Mouse (Mus musculus): ENCODE results near the gene Rap1b. TPM values are rescaled to one million over a fixed set of nuclear protein-coding genes. Genes with fewer than 3 reads are reported as not detected.

Rap1b gene
- polyA plus RNA-seq, 1 experiment from 2014 or later, result 185 TPM

GRCm38 (mm10) chr10:117839737-117840136, 6.1 kb downstream of the Rap1b start:
- peak overlapping the region; percentile 36; the same call in 1 of the 2 replicates for H3K27ac ChIP-seq
- no peak overlapping the region for H3K4me2 ChIP-seq
- H3K27me3 ChIP-seq (replicated peaks), result no peaks in the 10 kb centered on the region
- peaks cover 84% of the 10 kb centered on the region for H3K4me1 ChIP-seq
- WGBS (ENCODE audit: insufficient replicate concordance), result 80% methylated on average over 3 of the region's 3 CpGs
- H3K36me3 ChIP-seq, result no peaks in the 10 kb centered on the region
- H3K9me3 ChIP-seq (replicated peaks), result no peaks in the 10 kb centered on the region
- H3K4me3 ChIP-seq, result no peak overlapping the region
- H3K9ac ChIP-seq, result no peak overlapping the region
- no peak for ATAC-seq

GRCm38 (mm10) chr10:117838924-117839323, 6.9 kb downstream of the Rap1b start:
- peak; percentile 55; the same call in 1 of the 2 replicates for ATAC-seq
- Histone ChIP-seq H3K36me3 (no peaks in the 10 kb centered on the region), H3K27me3 (replicated peaks) (no peaks in the 10 kb centered on the region), H3K4me1 (peaks cover 77% of the 10 kb centered on the region), H3K4me3 (no peak overlapping the region), H3K9ac (no peak overlapping the region), H3K27ac (no peak overlapping the region), H3K4me2 (no peak overlapping the region), H3K9me3 (replicated peaks) (no peaks in the 10 kb centered on the region)
- 73% methylated on average over 3 of the region's 3 CpGs for WGBS (ENCODE audit: insufficient replicate concordance)

- peak; percentile 37; the same call in 1 of the 2 replicates for ATAC-seq
- Histone ChIP-seq H3K27ac (no peak overlapping the region), H3K36me3 (no peaks in the 10 kb centered on the region), H3K9me3 (replicated peaks) (no peaks in the 10 kb centered on the region), H3K27me3 (replicated peaks) (no peaks in the 10 kb centered on the region), H3K4me3 (no peak overlapping the region), H3K4me2 (peak overlapping the region; percentile 14; the same call in 1 of the 2 replicates), H3K9ac (peak overlapping the region; percentile 2; the same call in 1 of the 2 replicates), H3K4me1 (peaks cover 75% of the 10 kb centered on the region)
- WGBS (ENCODE audit: insufficient replicate concordance), result 29% methylated on average over 2 of the region's 2 CpGs
Measured at GRCm38 (mm10) chr10:117836354-117836753, 9.5 kb downstream of the Rap1b start.

GRCm38 (mm10) chr10:117835453-117835852, 10.4 kb downstream of the Rap1b start:
- Histone ChIP-seq H3K9ac (no peak overlapping the region), H3K36me3 (no peaks in the 10 kb centered on the region), H3K4me1 (peaks cover 77% of the 10 kb centered on the region), H3K27me3 (replicated peaks) (no peaks in the 10 kb centered on the region), H3K9me3 (replicated peaks) (no peaks in the 10 kb centered on the region), H3K27ac (no peak overlapping the region), H3K4me3 (no peak overlapping the region), H3K4me2 (no peak overlapping the region)
- 70% methylated on average over 5 of the region's 5 CpGs for WGBS (ENCODE audit: insufficient replicate concordance)
- no peak for ATAC-seq

- Histone ChIP-seq H3K27ac (no peak overlapping the region), H3K9ac (no peak overlapping the region), H3K9me3 (replicated peaks) (no peaks in the 10 kb centered on the region), H3K36me3 (no peaks in the 10 kb centered on the region), H3K4me3 (no peak overlapping the region), H3K4me1 (peaks cover 67% of the 10 kb centered on the region), H3K27me3 (replicated peaks) (no peaks in the 10 kb centered on the region), H3K4me2 (no peak overlapping the region)
- WGBS (ENCODE audit: insufficient replicate concordance), result 59% methylated on average over 3 of the region's 3 CpGs
- no peak for ATAC-seq
Measured at GRCm38 (mm10) chr10:117830797-117831196, 15.0 kb downstream of the Rap1b start.

GRCm38 (mm10) chr10:117829472-117830155, 16.2 kb downstream of the Rap1b start:
- no peak for ATAC-seq
- Histone ChIP-seq H3K4me2 (no peak overlapping the region), H3K27ac (no peak overlapping the region), H3K4me3 (no peak overlapping the region), H3K27me3 (replicated peaks) (no peaks in the 10 kb centered on the region), H3K36me3 (no peaks in the 10 kb centered on the region), H3K9ac (no peak overlapping the region), H3K4me1 (peaks cover 70% of the 10 kb centered on the region), H3K9me3 (replicated peaks) (no peaks in the 10 kb centered on the region)
- 78% methylated on average over 7 of the region's 7 CpGs for WGBS (ENCODE audit: insufficient replicate concordance)

- peaks cover 5% of the 10 kb centered on the region; the same call in 1 of the 2 replicates for H3K36me3 ChIP-seq
- H3K9me3 ChIP-seq (replicated peaks), result no peaks in the 10 kb centered on the region
- no peak overlapping the region for H3K27ac ChIP-seq
- 0 out of 2 replicates have a peak overlapping the region, but pooled peaks have one; percentile 2 for H3K9ac ChIP-seq
- H3K4me3 ChIP-seq, result no peak overlapping the region
- no peak for ATAC-seq
- WGBS (ENCODE audit: insufficient replicate concordance), result 83% methylated on average over 4 of the region's 4 CpGs
- no peaks in the 10 kb centered on the region for H3K27me3 ChIP-seq (replicated peaks)
- H3K4me2 ChIP-seq, result no peak overlapping the region
- H3K4me1 ChIP-seq, result peaks cover 75% of the 10 kb centered on the region
Measured at GRCm38 (mm10) chr10:117829022-117829421, 16.8 kb downstream of the Rap1b start.

GRCm38 (mm10) chr10:117828536-117828935, 17.3 kb downstream of the Rap1b start:
- Histone ChIP-seq H3K36me3 (peaks cover 10% of the 10 kb centered on the region), H3K4me1 (peaks cover 75% of the 10 kb centered on the region), H3K27ac (no peak overlapping the region), H3K4me2 (no peak overlapping the region), H3K9me3 (replicated peaks) (no peaks in the 10 kb centered on the region), H3K9ac (no peak overlapping the region), H3K27me3 (replicated peaks) (no peaks in the 10 kb centered on the region), H3K4me3 (no peak overlapping the region)
- WGBS (ENCODE audit: insufficient replicate concordance), result 61% methylated on average over 4 of the region's 4 CpGs
- no peak for ATAC-seq

GRCm38 (mm10) chr10:117824647-117825046, 21.2 kb downstream of the Rap1b start:
- WGBS (ENCODE audit: insufficient replicate concordance), result 72% methylated on average over 4 of the region's 4 CpGs
- no peak for ATAC-seq
- H3K9ac ChIP-seq, result no peak overlapping the region
- H3K4me3 ChIP-seq, result no peak overlapping the region
- H3K27ac ChIP-seq, result no peak overlapping the region
- no peaks in the 10 kb centered on the region for H3K9me3 ChIP-seq (replicated peaks)
- no peak overlapping the region for H3K4me2 ChIP-seq
- peaks cover 38% of the 10 kb centered on the region for H3K4me1 ChIP-seq
- peaks cover 47% of the 10 kb centered on the region for H3K36me3 ChIP-seq
- no peaks in the 10 kb centered on the region for H3K27me3 ChIP-seq (replicated peaks)

- Histone ChIP-seq H3K4me2 (no peak overlapping the region), H3K4me3 (no peak overlapping the region), H3K27me3 (replicated peaks) (no peaks in the 10 kb centered on the region), H3K27ac (no peak overlapping the region), H3K9ac (no peak overlapping the region), H3K36me3 (peaks cover 52% of the 10 kb centered on the region), H3K4me1 (peaks cover 33% of the 10 kb centered on the region), H3K9me3 (replicated peaks) (no peaks in the 10 kb centered on the region)
- ATAC-seq, result no peak
- 63% methylated on average over 4 of the region's 4 CpGs for WGBS (ENCODE audit: insufficient replicate concordance)
Measured at GRCm38 (mm10) chr10:117824139-117824538, 21.7 kb downstream of the Rap1b start.

- WGBS (ENCODE audit: insufficient replicate concordance), result 74% methylated on average over 6 of the region's 6 CpGs
- no peaks in the 10 kb centered on the region for H3K27me3 ChIP-seq (replicated peaks)
- no peak for ATAC-seq
- no peak overlapping the region for H3K9ac ChIP-seq
- no peak overlapping the region for H3K27ac ChIP-seq
- no peak overlapping the region for H3K4me2 ChIP-seq
- peaks cover 25% of the 10 kb centered on the region for H3K4me1 ChIP-seq
- H3K4me3 ChIP-seq, result no peak overlapping the region
- no peaks in the 10 kb centered on the region for H3K9me3 ChIP-seq (replicated peaks)
- H3K36me3 ChIP-seq, result peaks cover 60% of the 10 kb centered on the region
Measured at GRCm38 (mm10) chr10:117823321-117823720, 22.5 kb downstream of the Rap1b start.

GRCm38 (mm10) chr10:117818600-117818999, 27.2 kb downstream of the Rap1b start:
- 80% methylated on average over 6 of the region's 6 CpGs for WGBS (ENCODE audit: insufficient replicate concordance)

More at GRCm38 (mm10) chr10:117818600-117818999, 27.2 kb downstream of the Rap1b start:
- no peak for ATAC-seq
- Histone ChIP-seq H3K27ac (no peak overlapping the region), H3K9ac (no peak overlapping the region), H3K27me3 (replicated peaks) (no peaks in the 10 kb centered on the region), H3K9me3 (replicated peaks) (no peaks in the 10 kb centered on the region), H3K4me2 (no peak overlapping the region), H3K4me1 (no peaks in the 10 kb centered on the region), H3K36me3 (peaks cover 89% of the 10 kb centered on the region), H3K4me3 (no peak overlapping the region)

Measured in liver, embryonic 12.5 days (tissue).